In the genomic region with DNA sequence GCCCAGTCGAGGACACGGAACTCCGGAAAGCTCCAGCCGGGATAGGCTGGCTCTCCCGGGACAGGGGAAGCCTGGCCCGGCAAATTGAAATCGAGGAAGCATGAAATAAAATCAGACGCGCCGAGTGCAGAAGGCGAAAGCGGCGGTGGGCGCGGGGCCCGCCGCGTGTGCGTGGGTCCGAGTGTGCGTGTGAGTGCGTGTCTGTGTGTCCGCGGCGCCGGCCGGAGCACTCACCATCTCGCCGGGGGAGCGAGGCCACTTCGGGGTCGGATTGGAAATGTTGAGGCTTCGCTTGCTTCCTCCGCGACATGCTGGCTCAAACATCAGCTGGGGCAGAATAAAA, we compare ENCODE assay signal across 8 mouse cellular contexts. TPM values are rescaled to one million over a fixed set of nuclear protein-coding genes. Genes with fewer than 3 reads are reported as not detected.
A peak's percentile ranks its signal among the peaks of the same experiment; 100 is the strongest.
DNase-seq lines count a peak whose midpoint lies in the region; ATAC-seq lines count a peak whose summit lies in the region.

No protein-coding gene starts in this region.

- H3K27me3 ChIP-seq in neural tube, embryonic 11.5 days (ENCODE audit: control insufficient read depth, insufficient read depth, low read length) = peaks cover 4% of the 10 kb centered on the region; the same call in 1 of the 2 replicates
- H3K27me3 ChIP-seq in forebrain, embryonic 12.5 days = peaks cover 28% of the 10 kb centered on the region; the same call in 1 of the 2 replicates
- peaks cover 31% of the 10 kb centered on the region for H3K27me3 ChIP-seq in kidney, embryonic 15.5 days
- peaks cover 26% of the 10 kb centered on the region for H3K27me3 ChIP-seq in neural tube, embryonic 13.5 days

- no peaks in the 10 kb centered on the region for H3K36me3 ChIP-seq in neural tube, embryonic 11.5 days (ENCODE audit: control insufficient read depth, insufficient read depth, low read length)
- H3K36me3 ChIP-seq in forebrain, embryonic 12.5 days (replicated peaks) = no peaks in the 10 kb centered on the region
- no peaks in the 10 kb centered on the region for H3K36me3 ChIP-seq in kidney, embryonic 15.5 days
- no peaks in the 10 kb centered on the region for H3K36me3 ChIP-seq in neural tube, embryonic 13.5 days

- H3K27ac ChIP-seq in neural tube, embryonic 11.5 days (ENCODE audit: low read depth, low read length) = peak overlapping the region; percentile 99
- peak overlapping the region; percentile 94 for H3K27ac ChIP-seq in forebrain, embryonic 12.5 days
- H3K27ac ChIP-seq in kidney, embryonic 15.5 days = peak overlapping the region; percentile 99
- H3K27ac ChIP-seq in neural tube, embryonic 13.5 days (replicated peaks) = peak overlapping the region; percentile 98

- H3K4me2 ChIP-seq in neural tube, embryonic 11.5 days (ENCODE audit: low read depth) = peak overlapping the region; percentile 47
- H3K4me2 ChIP-seq in forebrain, embryonic 12.5 days = peak overlapping the region; percentile 78
- peak overlapping the region; percentile 76 for H3K4me2 ChIP-seq in kidney, embryonic 15.5 days
- peak overlapping the region; percentile 85 for H3K4me2 ChIP-seq in neural tube, embryonic 13.5 days

- DNase-seq in neural tube, embryonic 11.5 days (ENCODE audit: low spot score) = peak; percentile 71
- DNase-seq in neural tube, embryonic 10.5 days (ENCODE audit: extremely low spot score, low spot score) = no peak
- DNase-seq in cerebellum, postnatal 4 days (ENCODE audit: low spot score in 2 of 2) = no peak
- DNase-seq in thymus, postnatal 25 days = no peak
- DNase-seq in layer of hippocampus, postnatal 14 days (ENCODE audit: low spot score in 2 of 2) = no peak

- peaks cover 5% of the 10 kb centered on the region; the same call in 1 of the 2 replicates for H3K4me1 ChIP-seq in neural tube, embryonic 11.5 days (ENCODE audit: control insufficient read depth, insufficient read depth, low read length)
- H3K4me1 ChIP-seq in forebrain, embryonic 12.5 days = peaks cover 64% of the 10 kb centered on the region
- H3K4me1 ChIP-seq in kidney, embryonic 15.5 days = peaks cover 33% of the 10 kb centered on the region
- peaks cover 72% of the 10 kb centered on the region for H3K4me1 ChIP-seq in neural tube, embryonic 13.5 days (replicated peaks)

- no peaks in the 10 kb centered on the region for H3K9me3 ChIP-seq in neural tube, embryonic 11.5 days (ENCODE audit: control insufficient read depth, low read length)
- H3K9me3 ChIP-seq in forebrain, embryonic 12.5 days = no peaks in the 10 kb centered on the region
- H3K9me3 ChIP-seq in kidney, embryonic 15.5 days (replicated peaks) = no peaks in the 10 kb centered on the region
- H3K9me3 ChIP-seq in neural tube, embryonic 13.5 days = no peaks in the 10 kb centered on the region

- 0% methylated on average over 35 of the region's 35 CpGs for WGBS in neural tube, embryonic 11.5 days
- WGBS in forebrain, embryonic 12.5 days = under 1% methylated on average over 35 of the region's 35 CpGs
- under 1% methylated on average over 35 of the region's 35 CpGs for WGBS in kidney, embryonic 15.5 days
- WGBS in neural tube, embryonic 13.5 days = under 1% methylated on average over 35 of the region's 35 CpGs

- no peak; the same call in 1 of the 2 replicates for ATAC-seq in neural tube, embryonic 11.5 days (ENCODE audit: insufficient read depth, low FRiP score, low TSS enrichment)
- ATAC-seq in forebrain, embryonic 12.5 days (ENCODE audit: low FRiP score) = no peak
- no peak for ATAC-seq in kidney, embryonic 15.5 days (replicated peaks; ENCODE audit: low FRiP score)
- ATAC-seq in neural tube, embryonic 13.5 days (ENCODE audit: low read depth) = no peak

- H3K9ac ChIP-seq in neural tube, embryonic 11.5 days (ENCODE audit: low read length) = peak overlapping the region; percentile 99
- H3K9ac ChIP-seq in forebrain, embryonic 12.5 days = peak overlapping the region; percentile 97
- H3K9ac ChIP-seq in kidney, embryonic 15.5 days = peak overlapping the region; percentile 90
- peak overlapping the region; percentile 89 for H3K9ac ChIP-seq in neural tube, embryonic 13.5 days

- H3K4me3 ChIP-seq in neural tube, embryonic 11.5 days (ENCODE audit: low read depth, low read length) = peak overlapping the region; percentile 86
- peak overlapping the region; percentile 58 for H3K4me3 ChIP-seq in forebrain, embryonic 12.5 days (replicated peaks)
- H3K4me3 ChIP-seq in kidney, embryonic 15.5 days (replicated peaks) = peak overlapping the region; percentile 75
- peak overlapping the region; percentile 69 for H3K4me3 ChIP-seq in neural tube, embryonic 13.5 days

RNA-seq across cellular contexts. Expression of gene Sall1, which starts 1.9 kb away (rescaled TPM):
- polyA plus RNA-seq in neural tube, embryonic 11.5 days (2014; fragmentation: Nextera tagmentation; extraction: Ambion mirVana) = 32.3 and 35.2 TPM in 2 replicates
- 26.6 and 33.4 TPM in 2 replicates for polyA plus RNA-seq in forebrain, embryonic 12.5 days (2016; fragmentation: Nextera tagmentation; extraction: Ambion mirVana)
- polyA plus RNA-seq in kidney, embryonic 15.5 days (2015; fragmentation: Nextera tagmentation; extraction: Ambion mirVana) = 42.4 TPM in 2 replicates
- 17.1 and 17.2 TPM in 2 replicates for polyA plus RNA-seq in neural tube, embryonic 13.5 days (2015; fragmentation: Nextera tagmentation; extraction: Ambion mirVana)
- total RNA-seq in layer of hippocampus, postnatal 14 days (2021) = 10 to 100 TPM; 15.8 to 15.9 TPM
